Mouse (Mus musculus) liver, postnatal 0 days (tissue): ENCODE data around the gene Amh.

Experiments used
- CTCF ChIP-seq: sonication (generic); IDR thresholded peaks from 2 replicates; pipeline ENCODE4 v1.5.1; 2016; ENCODE audit warnings: antibody characterized with exemption, low read depth
- EP300 ChIP-seq: IDR thresholded peaks from 2 replicates; pipeline ENCODE4 v1.6.1; 2016; ENCODE audit warnings: antibody characterized with exemption, low read depth, mild to moderate bottlenecking

DNA sequence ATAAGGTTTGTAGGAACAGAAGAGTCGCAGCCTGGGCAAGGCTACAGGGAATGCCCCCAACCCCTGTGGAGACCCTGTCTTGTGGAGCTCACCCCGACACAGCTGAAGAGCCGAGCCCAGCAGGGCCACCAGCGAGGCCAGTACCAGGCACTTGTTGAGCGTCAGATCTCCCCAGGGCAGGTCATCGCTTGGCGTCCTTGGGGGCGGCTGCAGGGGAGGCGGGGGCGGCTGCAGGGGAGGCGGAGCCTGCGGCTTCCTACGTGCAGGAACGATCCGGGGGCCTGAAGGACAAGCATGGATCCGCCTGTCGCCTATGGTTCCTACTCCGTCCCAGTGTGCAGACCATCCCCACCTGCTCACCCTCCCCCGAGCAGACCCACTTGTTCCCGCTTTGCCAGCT lies 5.0 kb downstream of the Amh start:
- no peak for TF ChIP-seq CTCF
- TF ChIP-seq EP300: no peak
